In the genomic region with DNA sequence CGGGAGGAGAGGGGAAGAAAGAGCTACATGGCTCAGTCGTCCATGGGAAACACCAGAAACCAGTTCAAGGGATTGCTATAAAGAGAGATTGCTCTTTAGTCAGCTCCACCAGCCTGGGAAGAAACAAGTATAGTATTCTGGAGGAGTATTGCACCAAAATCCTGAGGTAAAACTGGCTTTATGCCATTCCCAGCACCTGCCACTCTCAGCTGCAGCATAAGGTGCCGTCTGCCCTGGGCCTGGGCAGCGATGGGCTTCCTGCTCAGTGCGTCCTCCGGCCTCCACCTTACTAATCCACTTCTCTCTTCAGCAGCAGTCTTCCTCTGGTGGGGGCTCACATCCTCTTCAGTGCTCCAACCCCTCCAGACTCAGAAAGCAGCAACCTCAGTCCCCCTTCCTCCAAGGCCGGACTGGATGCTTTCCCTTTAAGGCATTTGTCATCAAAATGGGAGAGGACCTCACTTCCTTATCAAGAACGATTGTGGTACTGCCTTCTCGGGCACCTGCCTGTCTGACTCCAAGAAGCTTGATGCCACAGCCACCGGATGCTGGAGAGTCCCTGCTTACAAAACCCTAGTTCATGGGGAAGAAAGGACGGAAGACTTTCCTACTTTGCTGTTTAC, we compare ENCODE assay signal across 25 mouse cellular contexts.
DNase-seq lines count a peak whose midpoint lies in the region; ATAC-seq lines count a peak whose summit lies in the region.
"Had no signal": no experiment of that assay in that cellular context is flagged by ENCODE, and none has a peak within 500 bp of the region (broad histone marks: within the 10 kb centered on the region; RNA-seq: fewer than 3 reads in every experiment).

No protein-coding gene starts in this region.

- intact Hi-C loops in heart, postnatal 10 days (cut with DNase I): no loop called here

- H3K4me3 ChIP-seq in heart, embryonic 10.5 days: no peak overlapping the region
- no peak overlapping the region for H3K4me3 ChIP-seq in hindbrain, embryonic 14.5 days (replicated peaks; ENCODE audit: low read length)
- no peak overlapping the region for H3K4me3 ChIP-seq in hindbrain, embryonic 13.5 days
- no peak overlapping the region for H3K4me3 ChIP-seq in neural tube, embryonic 13.5 days
- no peak overlapping the region for H3K4me3 ChIP-seq in neural tube, embryonic 15.5 days (replicated peaks)
- H3K4me3 ChIP-seq in megakaryocyte, embryonic 14.5 days (replicated peaks): peak overlapping the region; percentile 34
- H3K4me3 ChIP-seq: embryonic facial prominence, embryonic 10.5 days; forebrain, embryonic 15.5 days; heart, adult 2 months; hindbrain, embryonic 12.5 days; left cerebral cortex, adult 2 months had no signal

- H3K9me3 ChIP-seq in heart, embryonic 10.5 days: no peaks in the 10 kb centered on the region
- H3K9me3 ChIP-seq in hindbrain, embryonic 14.5 days (ENCODE audit: control insufficient read depth, low read length): no peaks in the 10 kb centered on the region
- H3K9me3 ChIP-seq in hindbrain, embryonic 13.5 days: no peaks in the 10 kb centered on the region
- H3K9me3 ChIP-seq in neural tube, embryonic 13.5 days: no peaks in the 10 kb centered on the region
- H3K9me3 ChIP-seq in neural tube, embryonic 15.5 days (replicated peaks): no peaks in the 10 kb centered on the region
- no peaks in the 10 kb centered on the region for H3K9me3 ChIP-seq in megakaryocyte, embryonic 14.5 days
- H3K9me3 ChIP-seq: embryonic facial prominence, embryonic 10.5 days; forebrain, embryonic 15.5 days; hindbrain, embryonic 12.5 days had no signal

- H3K4me2 ChIP-seq in hindbrain, embryonic 14.5 days (replicated peaks): no peak overlapping the region
- no peak overlapping the region for H3K4me2 ChIP-seq in hindbrain, embryonic 13.5 days
- H3K4me2 ChIP-seq in neural tube, embryonic 13.5 days: no peak overlapping the region
- no peak overlapping the region for H3K4me2 ChIP-seq in neural tube, embryonic 15.5 days
- H3K4me2 ChIP-seq: forebrain, embryonic 15.5 days; hindbrain, embryonic 12.5 days; midbrain, embryonic 11.5 days had no signal

- H3K27ac ChIP-seq in heart, embryonic 10.5 days: peak overlapping the region; percentile 59
- H3K27ac ChIP-seq in hindbrain, embryonic 14.5 days: peak overlapping the region; percentile 47; the same call in 1 of the 2 replicates
- H3K27ac ChIP-seq in hindbrain, embryonic 13.5 days: no peak overlapping the region
- 0 out of 2 replicates have a peak overlapping the region, but pooled peaks have one; percentile 10 for H3K27ac ChIP-seq in neural tube, embryonic 13.5 days (replicated peaks)
- H3K27ac ChIP-seq in neural tube, embryonic 15.5 days (replicated peaks): no peak overlapping the region
- H3K27ac ChIP-seq: embryonic facial prominence, embryonic 10.5 days; forebrain, embryonic 15.5 days; heart, adult 2 months; hindbrain, embryonic 12.5 days; left cerebral cortex, adult 2 months; liver, embryonic 14.5 days had no signal

- WGBS in heart, embryonic 10.5 days: 41% methylated on average over 11 of the region's 11 CpGs
- 71% methylated on average over 11 of the region's 11 CpGs for WGBS in hindbrain, embryonic 14.5 days
- WGBS in hindbrain, embryonic 13.5 days: 74% methylated on average over 11 of the region's 11 CpGs
- WGBS in neural tube, embryonic 13.5 days: 63% methylated on average over 11 of the region's 11 CpGs
- 71% methylated on average over 11 of the region's 11 CpGs for WGBS in neural tube, embryonic 15.5 days

- no peak for DNase-seq in heart, embryonic 10.5 days (ENCODE audit: low spot score)
- DNase-seq in heart, postnatal 10 days: no peak
- no peak for DNase-seq in hindbrain, embryonic 14.5 days (ENCODE audit: low spot score)
- no peak for DNase-seq in spleen, postnatal 14 days (ENCODE audit: low spot score in 2 of 2)
- DNase-seq: adrenal gland, postnatal 36 days; B cell, adult 2 months; heart, adult 2 months; kidney, adult 18-20 months; kidney, postnatal 4 days; right cerebral cortex, postnatal 14 days; spleen, adult 18-20 months had no signal

- peaks cover 26% of the 10 kb centered on the region for H3K4me1 ChIP-seq in heart, embryonic 10.5 days
- H3K4me1 ChIP-seq in hindbrain, embryonic 14.5 days (replicated peaks; ENCODE audit: control insufficient read depth, insufficient read depth, low read length): no peaks in the 10 kb centered on the region
- peaks cover 12% of the 10 kb centered on the region; the same call in 1 of the 2 replicates for H3K4me1 ChIP-seq in hindbrain, embryonic 13.5 days (replicated peaks)
- peaks cover 7% of the 10 kb centered on the region for H3K4me1 ChIP-seq in neural tube, embryonic 13.5 days (replicated peaks)
- peaks cover 10% of the 10 kb centered on the region for H3K4me1 ChIP-seq in neural tube, embryonic 15.5 days
- H3K4me1 ChIP-seq in megakaryocyte, embryonic 14.5 days: peaks cover 21% of the 10 kb centered on the region
- H3K4me1 ChIP-seq: embryonic facial prominence, embryonic 10.5 days; hindbrain, embryonic 12.5 days had no signal

- H3K36me3 ChIP-seq in heart, embryonic 10.5 days: no peaks in the 10 kb centered on the region
- no peaks in the 10 kb centered on the region for H3K36me3 ChIP-seq in hindbrain, embryonic 14.5 days (replicated peaks; ENCODE audit: control insufficient read depth, insufficient read depth)
- no peaks in the 10 kb centered on the region for H3K36me3 ChIP-seq in hindbrain, embryonic 13.5 days
- H3K36me3 ChIP-seq in neural tube, embryonic 13.5 days: no peaks in the 10 kb centered on the region
- H3K36me3 ChIP-seq in neural tube, embryonic 15.5 days: no peaks in the 10 kb centered on the region
- no peaks in the 10 kb centered on the region for H3K36me3 ChIP-seq in megakaryocyte, embryonic 14.5 days (replicated peaks; ENCODE audit: low read length)
- H3K36me3 ChIP-seq: embryonic facial prominence, embryonic 10.5 days; forebrain, embryonic 15.5 days; G1E; hindbrain, embryonic 12.5 days had no signal

- no peak for ATAC-seq in hindbrain, embryonic 14.5 days (ENCODE audit: low FRiP score)
- ATAC-seq in hindbrain, embryonic 13.5 days (ENCODE audit: low FRiP score): no peak
- no peak for ATAC-seq in neural tube, embryonic 13.5 days (ENCODE audit: low read depth)
- no peak for ATAC-seq in neural tube, embryonic 15.5 days (ENCODE audit: low FRiP score)
- ATAC-seq: forebrain, embryonic 15.5 days; inflammation-experienced regulatory T-cells, adult 6 months; Patski had no signal

- no peaks in the 10 kb centered on the region for H3K27me3 ChIP-seq in heart, embryonic 10.5 days (ENCODE audit: insufficient read depth, poor library complexity, severe bottlenecking)
- H3K27me3 ChIP-seq in hindbrain, embryonic 14.5 days (ENCODE audit: control insufficient read depth, insufficient read depth, low read length): no peaks in the 10 kb centered on the region
- H3K27me3 ChIP-seq in hindbrain, embryonic 13.5 days: no peaks in the 10 kb centered on the region
- H3K27me3 ChIP-seq in neural tube, embryonic 13.5 days: no peaks in the 10 kb centered on the region
- H3K27me3 ChIP-seq in neural tube, embryonic 15.5 days (replicated peaks): no peaks in the 10 kb centered on the region
- no peaks in the 10 kb centered on the region for H3K27me3 ChIP-seq in megakaryocyte, embryonic 14.5 days (replicated peaks)
- H3K27me3 ChIP-seq: CH12.LX; forebrain, embryonic 15.5 days; hindbrain, embryonic 12.5 days had no signal

- no peak overlapping the region for H3K9ac ChIP-seq in hindbrain, embryonic 14.5 days
- no peak overlapping the region for H3K9ac ChIP-seq in hindbrain, embryonic 13.5 days
- no peak overlapping the region for H3K9ac ChIP-seq in neural tube, embryonic 13.5 days
- no peak overlapping the region for H3K9ac ChIP-seq in neural tube, embryonic 15.5 days (replicated peaks)
- H3K9ac ChIP-seq: forebrain, embryonic 15.5 days; hindbrain, embryonic 12.5 days; liver, embryonic 14.5 days had no signal

Comparison
In these comparisons a context has a peak if more than half of its experiments do, and no peak if none do; other contexts are left out.
1. H3K27ac ChIP-seq: peak in heart, embryonic 10.5 days (single experiment), hindbrain, embryonic 14.5 days (single experiment) and neural tube, embryonic 13.5 days (single experiment); none in hindbrain, embryonic 13.5 days (single experiment) and neural tube, embryonic 15.5 days (single experiment).